Comparison of ENCODE assay signal across 25 mouse cellular contexts in the genomic region with DNA sequence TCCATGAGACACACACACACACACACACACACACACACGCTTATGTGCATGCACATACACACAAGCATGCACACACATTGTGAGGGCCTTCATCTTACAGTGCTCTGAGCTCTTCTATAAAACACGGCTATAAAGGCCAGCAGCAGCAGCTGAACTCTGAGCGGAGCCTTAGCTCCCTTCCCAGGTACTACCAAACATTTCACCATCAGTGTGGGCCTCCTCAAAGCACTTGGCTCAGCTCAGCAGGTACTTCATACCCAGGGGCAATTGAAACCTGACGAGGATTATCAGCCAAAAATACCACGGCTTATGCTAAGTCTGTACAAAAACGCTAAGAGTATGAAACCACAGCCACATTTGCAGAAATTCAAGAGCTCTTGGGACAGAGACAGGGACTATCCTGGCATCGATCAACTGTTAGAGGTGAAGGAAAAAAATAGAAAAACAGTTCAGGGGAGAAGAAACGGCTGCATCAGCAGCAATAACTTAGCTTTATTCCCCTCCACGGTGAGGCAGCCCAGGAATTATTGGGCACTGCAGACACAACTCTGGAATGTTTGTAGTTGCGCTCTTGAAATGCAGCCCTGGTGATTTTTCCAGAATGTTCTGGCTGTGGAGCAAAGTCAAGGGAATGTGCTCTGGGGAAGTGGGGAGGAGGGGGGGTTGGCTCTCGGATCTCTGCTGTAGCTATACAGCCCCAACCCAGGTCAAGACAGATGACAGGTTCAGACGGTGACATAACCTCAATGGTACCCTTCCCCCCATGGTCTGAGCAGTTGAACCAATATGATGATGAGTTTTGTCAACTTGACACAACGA. TPM values are rescaled to one million over a fixed set of nuclear protein-coding genes. Genes with fewer than 3 reads are reported as not detected.
DNase-seq lines count a peak whose midpoint lies in the region; ATAC-seq and TF ChIP-seq lines count a peak whose summit lies in the region.
"Had no signal": no experiment of that assay in that cellular context is flagged by ENCODE, and none has a peak within 500 bp of the region (broad histone marks: within the 10 kb centered on the region; RNA-seq: fewer than 3 reads in every experiment).

No protein-coding gene starts in this region.

- H3K9ac ChIP-seq in embryonic facial prominence, embryonic 15.5 days = no peak overlapping the region
- no peak overlapping the region for H3K9ac ChIP-seq in hindbrain, embryonic 13.5 days
- H3K9ac ChIP-seq: heart, embryonic 15.5 days; hindbrain, embryonic 15.5 days; limb, embryonic 12.5 days; liver, embryonic 14.5 days had no signal

- H3K9me3 ChIP-seq in embryonic facial prominence, embryonic 15.5 days (replicated peaks) = 0 out of 2 replicates have a peak, but pooled peaks cover 6% of the 10 kb centered on the region
- H3K9me3 ChIP-seq in hindbrain, embryonic 13.5 days = peaks cover 9% of the 10 kb centered on the region
- H3K9me3 ChIP-seq: heart, embryonic 15.5 days; hindbrain, embryonic 15.5 days; midbrain, embryonic 10.5 days had no signal

- H3K4me2 ChIP-seq in embryonic facial prominence, embryonic 15.5 days (replicated peaks) = no peak overlapping the region
- no peak overlapping the region for H3K4me2 ChIP-seq in hindbrain, embryonic 13.5 days
- H3K4me2 ChIP-seq: heart, embryonic 15.5 days; hindbrain, embryonic 15.5 days; limb, embryonic 12.5 days had no signal

- no peak overlapping the region for H3K4me3 ChIP-seq in embryonic facial prominence, embryonic 15.5 days (replicated peaks)
- H3K4me3 ChIP-seq in lung, adult 2 months (replicated peaks; ENCODE audit: extremely low read depth, low read depth, low read length) = no peak overlapping the region
- H3K4me3 ChIP-seq in hindbrain, embryonic 13.5 days = no peak overlapping the region
- H3K4me3 ChIP-seq: heart, embryonic 15.5 days; hindbrain, embryonic 15.5 days; limb, embryonic 12.5 days; midbrain, embryonic 10.5 days; myocyte had no signal

- no peak for ATAC-seq in embryonic facial prominence, embryonic 15.5 days (ENCODE audit: insufficient number of reproducible peaks, low FRiP score, low TSS enrichment, low read depth)
- ATAC-seq in hindbrain, embryonic 13.5 days (ENCODE audit: low FRiP score) = no peak
- ATAC-seq: forebrain, embryonic 14.5 days; midbrain, embryonic 16.5 days had no signal

- no peaks in the 10 kb centered on the region for H3K36me3 ChIP-seq in embryonic facial prominence, embryonic 15.5 days
- no peaks in the 10 kb centered on the region for H3K36me3 ChIP-seq in hindbrain, embryonic 13.5 days
- H3K36me3 ChIP-seq: heart, embryonic 15.5 days; hindbrain, embryonic 15.5 days; limb, embryonic 12.5 days; midbrain, embryonic 10.5 days had no signal

- no peak for TF ChIP-seq POLR2A in lung, adult 2 months (IDR thresholded peaks at IDR 0.05; ENCODE audit: borderline replicate concordance, extremely low read depth, low read depth, low read length)

- DNase-seq in gastrocnemius, postnatal 25 days = peak; percentile 19
- no peak for DNase-seq in gastrocnemius, adult 18-20 months (ENCODE audit: low spot score)
- peak; percentile 15 for DNase-seq in lung, adult 2 months
- peak; percentile 39 for DNase-seq in lung, postnatal 36 days
- DNase-seq in adrenal gland, adult (ENCODE audit: inconsistent age in 2 of 2, low spot score in 1 of 2) = no peak
- DNase-seq: adrenal gland, adult 2 months; cerebellum, adult 11 months; cerebellum, adult 9-11 months; heart, postnatal 36 days; kidney, adult 8-10 months; kidney, postnatal 14 days had no signal

- no peaks in the 10 kb centered on the region for H3K27me3 ChIP-seq in embryonic facial prominence, embryonic 15.5 days
- H3K27me3 ChIP-seq in hindbrain, embryonic 13.5 days = no peaks in the 10 kb centered on the region
- H3K27me3 ChIP-seq: heart, embryonic 15.5 days; hindbrain, embryonic 15.5 days had no signal

- WGBS in embryonic facial prominence, embryonic 15.5 days = 47% methylated on average over 13 of the region's 13 CpGs
- 57% methylated on average over 13 of the region's 13 CpGs for WGBS in lung, adult 2 months
- WGBS in hindbrain, embryonic 13.5 days = 82% methylated on average over 13 of the region's 13 CpGs

- TF ChIP-seq CTCF in lung, adult 2 months (IDR thresholded peaks at IDR 0.05; ENCODE audit: insufficient read depth, low read length) = no peak

- H3K4me1 ChIP-seq in embryonic facial prominence, embryonic 15.5 days = peaks cover 2% of the 10 kb centered on the region; the same call in 1 of the 2 replicates
- H3K4me1 ChIP-seq in lung, adult 2 months (ENCODE audit: control insufficient read depth, insufficient read depth, low read length) = no peaks in the 10 kb centered on the region
- H3K4me1 ChIP-seq in hindbrain, embryonic 13.5 days (replicated peaks) = no peaks in the 10 kb centered on the region; the same call in 1 of the 2 replicates
- H3K4me1 ChIP-seq: heart, embryonic 15.5 days; hindbrain, embryonic 15.5 days; midbrain, embryonic 10.5 days had no signal

- peak overlapping the region; percentile 18; the same call in 1 of the 2 replicates for H3K27ac ChIP-seq in embryonic facial prominence, embryonic 15.5 days (replicated peaks)
- no peak overlapping the region for H3K27ac ChIP-seq in hindbrain, embryonic 13.5 days
- H3K27ac ChIP-seq: heart, embryonic 15.5 days; hindbrain, embryonic 15.5 days; limb, embryonic 12.5 days; liver, embryonic 14.5 days; midbrain, embryonic 10.5 days; stomach, postnatal 0 days had no signal

RNA-seq across cellular contexts. Expression of a gene that starts 8.8 kb away (rescaled TPM):
- 10 to 100 TPM in 1 of 2 experiments, 1 to 10 TPM in 1; 2.9 to 17.6 TPM for total RNA-seq in gastrocnemius, postnatal 25 days (2021)
- total RNA-seq in gastrocnemius, adult 18-20 months (2021) = 1 to 10 TPM; 3.3 to 4.8 TPM
- polyA plus RNA-seq in embryonic facial prominence, embryonic 15.5 days (2015; fragmentation: Nextera tagmentation; extraction: Ambion mirVana) = 41.4 and 55.6 TPM in 2 replicates
- 36.3 and 50.8 TPM in 2 replicates for polyA plus RNA-seq in lung, adult 2 months (2012; rRNA removed)
- polyA plus RNA-seq in hindbrain, embryonic 13.5 days (2015; fragmentation: Nextera tagmentation; extraction: Ambion mirVana) = 0.55 and 1.5 TPM in 2 replicates
- total RNA-seq: ES-E14 had no signal
- polyA plus RNA-seq: forebrain, embryonic 14.5 days; myocyte had no signal

RNA-seq across cellular contexts. Expression of a gene that starts 27.1 kb away (rescaled TPM):
- total RNA-seq in gastrocnemius, postnatal 25 days (2021) = under 1 TPM in 1 of 2 experiments, not detected in 1; 0.08 TPM
- total RNA-seq in gastrocnemius, adult 18-20 months (2021) = under 1 TPM; 0.09 to 0.12 TPM
- polyA plus RNA-seq in embryonic facial prominence, embryonic 15.5 days (2015; fragmentation: Nextera tagmentation; extraction: Ambion mirVana) = 2.5 and 3.3 TPM in 2 replicates
- polyA plus RNA-seq in lung, adult 2 months (2012; rRNA removed) = 0.03 and 0.07 TPM in 2 replicates
- 20.6 and 23.2 TPM in 2 replicates for polyA plus RNA-seq in hindbrain, embryonic 13.5 days (2015; fragmentation: Nextera tagmentation; extraction: Ambion mirVana)
- total RNA-seq: gastrocnemius, postnatal 36 days had no signal
- polyA plus RNA-seq: myocyte; thymus, postnatal 0 days had no signal

Comparison
In these comparisons a context has a peak if more than half of its experiments do, and no peak if none do; other contexts are left out.
1. DNase-seq: peak in gastrocnemius, postnatal 25 days (single experiment), lung, adult 2 months (single experiment) and lung, postnatal 36 days (single experiment); none in gastrocnemius, adult 18-20 months (single experiment) and adrenal gland, adult (0 of 2).
2. RNA of a gene that starts 8.8 kb away (polyA plus RNA-seq): 41.4 to 55.6 TPM in embryonic facial prominence, embryonic 15.5 days and 36.3 to 50.8 TPM in lung, adult 2 months; 0.55 to 1.5 TPM in hindbrain, embryonic 13.5 days; every median in the first group is over 10 times any median in the second.